Mouse (Mus musculus): Measurements from ENCODE around the gene Gpr25.

DNA sequence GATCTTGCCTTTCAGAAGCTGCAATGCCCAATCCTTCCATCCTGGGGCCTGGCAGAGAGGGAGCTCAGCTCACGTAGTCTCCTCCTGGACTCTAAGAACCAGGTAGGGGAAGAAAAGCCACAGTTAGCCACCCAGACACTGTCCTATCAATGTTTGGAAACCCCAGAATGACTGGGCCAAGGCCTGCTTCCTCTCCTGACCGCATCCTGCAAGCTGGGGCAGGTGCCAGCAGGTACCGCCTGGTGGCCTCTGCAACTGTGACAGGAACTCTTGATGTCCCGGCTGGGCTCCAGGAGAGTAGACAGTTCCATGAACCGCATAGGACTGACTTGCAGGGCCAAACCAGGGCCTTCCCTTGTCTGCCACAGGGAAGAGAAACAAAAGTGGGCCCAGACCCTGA is 13.3 kb downstream of the Gpr25 start:
- TF ChIP-seq POLR2A (IDR thresholded peaks at IDR 0.05; ENCODE audit: insufficient read depth, low read depth, low read length) = no peak
- no peak for TF ChIP-seq CTCF (IDR thresholded peaks at IDR 0.05; ENCODE audit: insufficient read depth, low read depth, low read length)

All from olfactory bulb, adult 2 months (tissue).